Mouse (Mus musculus) urinary bladder, postnatal 14 days (tissue): ENCODE measurements at regions not wholly inside any gene's neighbourhood (a gene's known extent, or its start where the extent isn't known, plus 50 kb on each side); places are given as distances from the start of the nearest gene placed in this dataset.

Source experiments
- DNase-seq: peaks from one replicate; pipeline ENCODE4 v3.0.0; 2021; ENCODE audit warnings: low spot score

GRCm38 (mm10) chr13:99780751-99781460 lies 120.0 kb downstream of the Cartpt start:
- DNase-seq = no peak

- DNase-seq = no peak
These were observed 122.1 kb downstream of the Cartpt start for GRCm38 (mm10) chr13:99778747-99779146.

GRCm38 (mm10) chr13:99777736-99778135 lies 123.2 kb downstream of the Cartpt start:
- DNase-seq = no peak

- peak; percentile 8 for DNase-seq
These were observed 134.9 kb downstream of the Cartpt start for GRCm38 (mm10) chr13:99765965-99766364.

- no peak for DNase-seq
These were observed 136.1 kb downstream of the Cartpt start for GRCm38 (mm10) chr13:99764764-99765163.

GRCm38 (mm10) chr13:99764097-99764714 lies 136.7 kb downstream of the Cartpt start:
- no peak for DNase-seq

GRCm38 (mm10) chr13:99761843-99762242 lies 139.0 kb downstream of the Cartpt start:
- no peak for DNase-seq

GRCm38 (mm10) chr13:99761423-99761822 lies 139.5 kb downstream of the Cartpt start:
- no peak for DNase-seq

GRCm38 (mm10) chr13:99760646-99761045 lies 140.2 kb downstream of the Cartpt start:
- no peak for DNase-seq

- no peak for DNase-seq
These were observed 141.4 kb downstream of the Cartpt start for GRCm38 (mm10) chr13:99759256-99760044.

- no peak for DNase-seq
These were observed 146.2 kb downstream of the Cartpt start for GRCm38 (mm10) chr13:99754701-99755100.

- no peak for DNase-seq
These were observed 146.6 kb downstream of the Cartpt start for GRCm38 (mm10) chr13:99754251-99754652.

GRCm38 (mm10) chr13:99753526-99753925 lies 147.4 kb downstream of the Cartpt start:
- DNase-seq = no peak

GRCm38 (mm10) chr13:99750729-99751128 lies 150.2 kb downstream of the Cartpt start:
- no peak for DNase-seq

- DNase-seq = no peak
These were observed 151.5 kb downstream of the Cartpt start for GRCm38 (mm10) chr13:99749342-99749741.

- DNase-seq = no peak
These were observed 152.8 kb downstream of the Cartpt start for GRCm38 (mm10) chr13:99748128-99748527.

GRCm38 (mm10) chr13:99745526-99745925 lies 155.4 kb downstream of the Cartpt start:
- no peak for DNase-seq

- DNase-seq = no peak
These were observed 156.1 kb downstream of the Cartpt start for GRCm38 (mm10) chr13:99744790-99745120.

- no peak for DNase-seq
These were observed 156.7 kb downstream of the Cartpt start for GRCm38 (mm10) chr13:99743952-99744789.

GRCm38 (mm10) chr13:99742507-99742906 lies 158.4 kb downstream of the Cartpt start:
- DNase-seq = no peak

- no peak for DNase-seq
These were observed 158.9 kb downstream of the Cartpt start for GRCm38 (mm10) chr13:99741981-99742380.

- no peak for DNase-seq
These were observed 161.5 kb downstream of the Cartpt start for GRCm38 (mm10) chr13:99739420-99739819.
